Mouse (Mus musculus) kidney, postnatal 0 days (tissue): ENCODE results near the gene Nhlrc1. TPM values are rescaled to one million over a fixed set of nuclear protein-coding genes. Genes with fewer than 3 reads are reported as not detected.

Experiments
- ATAC-seq: fragments of 200-750 bp; cut with Nextera tagmentation; replicated peaks from 2 replicates; pipeline ENCODE4 v1.8.0; 2017; ENCODE audit warnings: low read depth, moderate number of reproducible peaks, moderate TSS enrichment, moderate library complexity; ENCODE audit not compliant: low FRiP score
- DNase-seq: peaks from one replicate; pipeline ENCODE4 v3.0.0-alpha.2; 2016; ENCODE audit warnings: low spot score
- H3K27ac ChIP-seq: fragments of 300-500 bp; sonication (generic); 2 replicates; pipeline ENCODE4 v1.5.1; 2014; ENCODE audit warnings: mild to moderate bottlenecking
- H3K27me3 ChIP-seq: fragments of 300-500 bp; sonication (generic); 2 replicates; pipeline ENCODE4 v1.6.1; 2014; ENCODE audit warnings: low read length, mixed read lengths; ENCODE audit not compliant: insufficient read depth
- H3K36me3 ChIP-seq: fragments of 300-500 bp; sonication (generic); 2 replicates; pipeline ENCODE4 v1.6.1; 2014; ENCODE audit warnings: low read length, mixed read lengths; ENCODE audit not compliant: insufficient read depth
- H3K4me1 ChIP-seq: fragments of 300-500 bp; sonication (generic); replicated peaks from 2 replicates; pipeline ENCODE4 v1.6.1; 2014; ENCODE audit warnings: antibody characterized with exemption, low read length, mixed read lengths; ENCODE audit not compliant: insufficient read depth
- H3K4me2 ChIP-seq: fragments of 300-500 bp; sonication (generic); 2 replicates; pipeline ENCODE4 v1.6.1; 2014; ENCODE audit warnings: mild to moderate bottlenecking, low read length, moderate library complexity, mixed read lengths
- H3K4me3 ChIP-seq: fragments of 300-500 bp; sonication (generic); replicated peaks from 2 replicates; pipeline ENCODE4 v1.5.1; 2014; ENCODE audit warnings: low read depth, low read length
- H3K9ac ChIP-seq: fragments of 300-500 bp; sonication (generic); 2 replicates; pipeline ENCODE4 v1.6.1; 2014; ENCODE audit warnings: low read depth, low read length
- H3K9me3 ChIP-seq: fragments of 300-500 bp; sonication (generic); replicated peaks from 2 replicates; pipeline ENCODE4 v1.6.1; 2016; ENCODE audit warnings: low read length, inconsistent platforms, mixed read lengths
- CTCF ChIP-seq: IDR thresholded peaks from 2 replicates; pipeline ENCODE4 v1.5.1; 2016; ENCODE audit warnings: antibody characterized with exemption, low read depth, mild to moderate bottlenecking, moderate library complexity
- WGBS: fragments of 180-500 bp; shearing (Covaris S2); extraction: QIAGEN DNeasy Blood & Tissue Kit; methylation state at CpG from one replicate; pipeline ENCODE4 v1.1.7; 2014; 5-methylcytosine and 5-hydroxymethylcytosine counted together
- polyA plus RNA-seq: library from polyadenylated mRNA; unstranded; fragments of >200 nt; fragmentation: Nextera tagmentation; extraction: Ambion mirVana; gene quantifications from 2 replicates; pipeline ENCODE4 v1.2.1, GENCODE M21; 2015

Nhlrc1 gene
- polyA plus RNA-seq, 1 experiment from 2014 or later: 2.7 TPM

DNA sequence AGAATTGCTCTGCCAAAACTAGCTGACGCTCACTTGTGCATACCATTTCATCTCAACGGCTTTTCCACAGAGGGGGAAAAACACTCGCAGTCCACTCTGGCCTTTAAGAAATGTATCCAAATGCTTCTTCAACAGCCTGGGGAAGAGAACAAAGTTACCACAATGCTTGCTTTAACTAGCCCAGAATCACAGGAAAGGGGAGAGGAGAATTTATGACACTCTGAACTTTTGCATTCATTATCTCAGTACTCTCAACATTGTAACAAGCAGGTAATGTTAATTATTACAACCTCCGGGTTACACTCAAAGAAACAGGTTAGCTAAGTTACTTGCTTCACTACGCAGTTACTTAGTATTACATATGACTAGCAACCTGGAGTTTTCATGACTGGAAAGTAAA lies 25.4 kb upstream of the Nhlrc1 start:
- no peak for TF ChIP-seq CTCF
- no peak for ATAC-seq

GRCm38 (mm10) chr13:47037946-47038345 lies 23.3 kb upstream of the Nhlrc1 start:
- no peak for ATAC-seq
- 83% methylated on average over 6 of the region's 6 CpGs for WGBS
- DNase-seq: no peak
- H3K9ac ChIP-seq: no peak overlapping the region
- H3K27ac ChIP-seq: no peak overlapping the region
- no peaks in the 10 kb centered on the region for H3K27me3 ChIP-seq
- no peaks in the 10 kb centered on the region for H3K9me3 ChIP-seq
- H3K4me1 ChIP-seq: no peaks in the 10 kb centered on the region
- H3K4me2 ChIP-seq: no peak overlapping the region
- H3K36me3 ChIP-seq: no peaks in the 10 kb centered on the region
- H3K4me3 ChIP-seq: no peak overlapping the region
- no peak for TF ChIP-seq CTCF

More for the DNA sequence above, 25.4 kb upstream of the Nhlrc1 start:
- Histone ChIP-seq H3K9ac (no peak overlapping the region), H3K4me2 (no peak overlapping the region), H3K27ac (0 out of 2 replicates have a peak overlapping the region, but pooled peaks have one; percentile 61), H3K36me3 (no peaks in the 10 kb centered on the region), H3K9me3 (no peaks in the 10 kb centered on the region), H3K4me1 (peaks cover 8% of the 10 kb centered on the region; the same call in 1 of the 2 replicates), H3K27me3 (no peaks in the 10 kb centered on the region), H3K4me3 (no peak overlapping the region)
- no peak for DNase-seq
- 64% methylated on average over 5 of the region's 5 CpGs for WGBS

- ATAC-seq: no peak
- WGBS: 93% methylated on average over 4 of the region's 4 CpGs
- Histone ChIP-seq H3K4me2 (no peak overlapping the region), H3K27me3 (no peaks in the 10 kb centered on the region), H3K9me3 (no peaks in the 10 kb centered on the region), H3K27ac (no peak overlapping the region), H3K4me3 (no peak overlapping the region), H3K9ac (no peak overlapping the region), H3K36me3 (no peaks in the 10 kb centered on the region; the same call in 1 of the 2 replicates), H3K4me1 (no peaks in the 10 kb centered on the region)
- no peak for DNase-seq
- no peak for TF ChIP-seq CTCF
Observed at GRCm38 (mm10) chr13:47033602-47034001, 19.0 kb upstream of the Nhlrc1 start.

- TF ChIP-seq CTCF: no peak
- Histone ChIP-seq H3K9ac (no peak overlapping the region), H3K4me3 (no peak overlapping the region), H3K27ac (no peak overlapping the region), H3K27me3 (no peaks in the 10 kb centered on the region), H3K4me2 (no peak overlapping the region), H3K4me1 (no peaks in the 10 kb centered on the region), H3K9me3 (no peaks in the 10 kb centered on the region), H3K36me3 (peaks cover 2% of the 10 kb centered on the region; the same call in 1 of the 2 replicates)
- 73% methylated on average over 17 of the region's 17 CpGs for WGBS
- ATAC-seq: peak; percentile 78
- no peak for DNase-seq
Observed at GRCm38 (mm10) chr13:47030376-47031107, 15.9 kb upstream of the Nhlrc1 start.

GRCm38 (mm10) chr13:47020798-47021197 lies 6.1 kb upstream of the Nhlrc1 start:
- WGBS: 34% methylated on average over 7 of the region's 7 CpGs
- ATAC-seq (peak; percentile 54; the same call in 1 of the 2 replicates), DNase-seq (peak; percentile 75)
- no peak for TF ChIP-seq CTCF
- H3K4me3 ChIP-seq: no peak overlapping the region
- no peaks in the 10 kb centered on the region for H3K36me3 ChIP-seq
- no peaks in the 10 kb centered on the region for H3K4me1 ChIP-seq
- no peak overlapping the region; the same call in 1 of the 2 replicates for H3K27ac ChIP-seq
- H3K27me3 ChIP-seq: no peaks in the 10 kb centered on the region
- no peaks in the 10 kb centered on the region for H3K9me3 ChIP-seq
- 0 out of 2 replicates have a peak overlapping the region, but pooled peaks have one; percentile 5 for H3K4me2 ChIP-seq
- no peak overlapping the region for H3K9ac ChIP-seq

DNA sequence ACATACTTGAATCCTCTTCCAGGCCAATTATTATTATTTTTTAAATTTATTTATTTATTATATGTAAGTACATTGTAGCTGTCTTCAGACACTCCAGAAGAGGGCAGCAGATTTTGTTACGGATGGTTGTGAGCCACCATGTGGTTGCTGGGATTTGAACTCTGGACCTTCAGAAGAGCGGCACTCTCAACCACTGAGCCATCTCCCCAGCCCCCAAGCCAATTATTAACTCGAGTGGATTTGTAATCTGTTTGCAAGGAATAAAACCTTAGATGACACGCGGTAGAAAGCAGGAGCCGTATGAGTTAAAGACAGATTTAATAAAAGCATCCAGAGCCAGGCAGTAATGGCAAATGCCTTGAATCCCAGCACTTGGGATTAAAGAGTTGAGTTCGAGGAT lies 5.1 kb upstream of the Nhlrc1 start:
- ATAC-seq (no peak), DNase-seq (no peak)
- Histone ChIP-seq H3K9ac (no peak overlapping the region), H3K4me1 (peaks cover 2% of the 10 kb centered on the region; the same call in 1 of the 2 replicates), H3K4me2 (no peak overlapping the region), H3K27ac (no peak overlapping the region), H3K27me3 (no peaks in the 10 kb centered on the region), H3K36me3 (no peaks in the 10 kb centered on the region), H3K4me3 (no peak overlapping the region), H3K9me3 (no peaks in the 10 kb centered on the region)
- 80% methylated on average over 7 of the region's 7 CpGs for WGBS
- 0 out of 2 replicates have a peak, but pooled peaks have one; percentile 4 for TF ChIP-seq CTCF
